Mouse (Mus musculus): Measurements from ENCODE around the gene Sema3c. TPM values are rescaled to one million over a fixed set of nuclear protein-coding genes. Genes with fewer than 3 reads are reported as not detected.

Gene Sema3c
- total and polyA plus RNA-seq, 2 experiments: 0.28 to 0.55 TPM

DNA sequence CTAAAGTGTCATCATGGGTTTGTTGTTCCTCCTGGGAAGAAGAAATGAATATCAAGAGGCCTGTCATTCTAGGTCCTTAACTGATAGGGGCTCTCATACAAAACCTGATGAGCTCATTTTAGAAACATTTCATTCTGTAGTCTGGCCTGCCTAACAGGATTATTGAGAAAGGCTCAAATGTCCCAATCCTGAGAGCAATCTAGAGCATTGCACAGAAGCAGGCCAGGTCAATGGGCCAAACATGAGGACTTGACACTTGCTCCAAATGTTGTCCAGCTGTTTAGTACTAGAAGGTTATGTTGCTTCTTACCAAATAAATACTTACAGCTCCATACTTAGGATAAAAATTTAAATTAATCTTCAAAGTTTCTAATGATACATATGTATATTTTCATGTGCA, 97.3 kb downstream of the Sema3c start:
- no peak for TF ChIP-seq CTCF (IDR thresholded peaks at IDR 0.05; ENCODE audit: low read depth, low read length)
- no peak for TF ChIP-seq POLR2A (IDR thresholded peaks at IDR 0.05; ENCODE audit: extremely low read depth, insufficient read depth, low read length)
- no peaks in the 10 kb centered on the region for H3K36me3 ChIP-seq (ENCODE audit: control insufficient read depth, insufficient read depth, low read length)
- peak; percentile 1 for DNase-seq (ENCODE audit: extremely low read depth, low read depth, low spot score)
- H3K27ac ChIP-seq (replicated peaks; ENCODE audit: insufficient read depth, low read depth, low read length): no peak overlapping the region
- no peaks in the 10 kb centered on the region for H3K4me1 ChIP-seq (ENCODE audit: control insufficient read depth, insufficient read depth, low read length)
- H3K79me2 ChIP-seq (ENCODE audit: control insufficient read depth, insufficient read depth, low read length): no peaks in the 10 kb centered on the region
- no peak overlapping the region for H3K9ac ChIP-seq (ENCODE audit: low read depth, low read length)
- no peaks in the 10 kb centered on the region for H3K27me3 ChIP-seq (ENCODE audit: control insufficient read depth, insufficient read depth, low read length)
- H3K4me3 ChIP-seq (ENCODE audit: insufficient read depth, low read depth, low read length): no peak overlapping the region

DNA sequence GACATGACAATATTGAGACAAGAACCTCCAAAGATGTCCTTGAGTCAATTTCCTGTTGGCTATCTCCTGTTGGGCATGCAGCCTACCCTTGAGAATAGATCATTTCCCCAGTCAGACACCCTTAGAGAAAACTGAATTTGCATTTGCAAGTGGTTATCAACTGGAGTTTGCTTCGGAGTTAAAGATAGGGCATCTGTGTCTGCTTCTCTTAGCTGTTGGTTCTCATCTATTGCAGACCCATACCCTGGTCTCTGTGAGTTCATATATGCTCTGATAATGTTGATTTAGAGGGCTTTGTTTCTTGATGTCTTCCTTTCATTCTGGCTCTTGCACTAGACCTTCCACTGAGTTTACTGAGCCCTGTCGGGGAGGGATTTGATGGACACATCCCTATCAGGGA, 106.8 kb downstream of the Sema3c start:
- no peak overlapping the region for H3K27ac ChIP-seq (replicated peaks; ENCODE audit: insufficient read depth, low read depth, low read length)
- H3K9ac ChIP-seq (ENCODE audit: low read depth, low read length): no peak overlapping the region
- TF ChIP-seq CTCF (IDR thresholded peaks at IDR 0.05; ENCODE audit: low read depth, low read length) (no peak), POLR2A (IDR thresholded peaks at IDR 0.05; ENCODE audit: extremely low read depth, insufficient read depth, low read length) (no peak)
- H3K79me2 ChIP-seq (ENCODE audit: control insufficient read depth, insufficient read depth, low read length): no peaks in the 10 kb centered on the region
- H3K36me3 ChIP-seq (ENCODE audit: control insufficient read depth, insufficient read depth, low read length): no peaks in the 10 kb centered on the region
- 73% methylated on average over 2 of the region's 2 CpGs for WGBS
- H3K27me3 ChIP-seq (ENCODE audit: control insufficient read depth, insufficient read depth, low read length): no peaks in the 10 kb centered on the region
- H3K4me1 ChIP-seq (ENCODE audit: control insufficient read depth, insufficient read depth, low read length): no peaks in the 10 kb centered on the region
- DNase-seq (ENCODE audit: extremely low read depth, low read depth, low spot score): no peak
- H3K4me3 ChIP-seq (ENCODE audit: insufficient read depth, low read depth, low read length): no peak overlapping the region

DNA sequence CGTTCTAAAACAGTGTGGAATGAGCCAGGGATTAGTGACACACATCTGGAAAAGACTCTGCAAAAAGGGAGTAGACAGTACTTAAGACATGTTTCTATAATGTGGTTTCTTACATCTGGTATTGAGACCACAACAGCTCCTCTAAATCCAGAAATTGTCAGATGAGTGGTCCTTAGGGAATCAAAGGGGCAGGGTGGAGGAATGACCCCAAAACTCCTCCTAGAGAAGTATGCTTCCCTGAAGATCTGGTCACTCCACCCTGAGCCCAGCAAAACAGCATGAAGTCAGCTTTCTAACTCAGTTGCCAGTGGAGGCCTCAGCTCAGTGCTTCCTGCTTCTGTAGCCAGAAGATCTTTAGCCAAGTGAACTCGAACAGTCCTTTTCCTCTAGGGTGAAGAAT, 115.0 kb downstream of the Sema3c start:
- H3K27me3 ChIP-seq (ENCODE audit: control insufficient read depth, insufficient read depth, low read length): no peaks in the 10 kb centered on the region
- no peak for TF ChIP-seq CTCF (IDR thresholded peaks at IDR 0.05; ENCODE audit: low read depth, low read length)
- no peak for TF ChIP-seq POLR2A (IDR thresholded peaks at IDR 0.05; ENCODE audit: extremely low read depth, insufficient read depth, low read length)
- no peaks in the 10 kb centered on the region for H3K36me3 ChIP-seq (ENCODE audit: control insufficient read depth, insufficient read depth, low read length)
- DNase-seq (ENCODE audit: extremely low read depth, low read depth, low spot score): no peak
- no peak overlapping the region for H3K4me3 ChIP-seq (ENCODE audit: insufficient read depth, low read depth, low read length)
- no peaks in the 10 kb centered on the region for H3K79me2 ChIP-seq (ENCODE audit: control insufficient read depth, insufficient read depth, low read length)
- H3K27ac ChIP-seq (replicated peaks; ENCODE audit: insufficient read depth, low read depth, low read length): no peak overlapping the region
- H3K4me1 ChIP-seq (ENCODE audit: control insufficient read depth, insufficient read depth, low read length): no peaks in the 10 kb centered on the region
- H3K9ac ChIP-seq (ENCODE audit: low read depth, low read length): no peak overlapping the region
- 63% methylated on average over 2 of the region's 2 CpGs for WGBS

DNA sequence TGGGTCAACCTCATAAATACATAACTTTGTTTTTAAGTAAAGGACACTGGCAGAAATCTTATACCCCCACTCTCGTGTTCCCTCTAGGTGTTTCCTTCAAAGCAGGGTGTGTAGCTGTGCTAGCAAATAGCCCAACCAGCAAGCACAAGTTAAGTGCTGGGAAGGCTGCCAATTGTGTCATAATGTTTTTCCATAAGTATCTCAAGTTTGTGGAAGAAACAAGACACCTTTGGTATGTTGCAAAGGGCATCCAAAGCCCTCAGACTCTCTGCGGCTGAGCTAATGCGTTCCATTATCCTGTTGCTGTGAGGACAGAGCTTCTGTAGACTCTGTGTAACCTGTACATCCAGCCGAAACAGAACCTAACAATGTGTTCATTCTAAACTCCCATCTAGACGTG, 115.5 kb downstream of the Sema3c start:
- no peak overlapping the region for H3K27ac ChIP-seq (replicated peaks; ENCODE audit: insufficient read depth, low read depth, low read length)
- WGBS: 76% methylated on average over 5 of the region's 5 CpGs
- no peak for TF ChIP-seq POLR2A (IDR thresholded peaks at IDR 0.05; ENCODE audit: extremely low read depth, insufficient read depth, low read length)
- no peak for TF ChIP-seq CTCF (IDR thresholded peaks at IDR 0.05; ENCODE audit: low read depth, low read length)
- no peaks in the 10 kb centered on the region for H3K4me1 ChIP-seq (ENCODE audit: control insufficient read depth, insufficient read depth, low read length)
- no peaks in the 10 kb centered on the region for H3K79me2 ChIP-seq (ENCODE audit: control insufficient read depth, insufficient read depth, low read length)
- H3K36me3 ChIP-seq (ENCODE audit: control insufficient read depth, insufficient read depth, low read length): no peaks in the 10 kb centered on the region
- H3K27me3 ChIP-seq (ENCODE audit: control insufficient read depth, insufficient read depth, low read length): no peaks in the 10 kb centered on the region
- H3K9ac ChIP-seq (ENCODE audit: low read depth, low read length): no peak overlapping the region
- DNase-seq (ENCODE audit: extremely low read depth, low read depth, low spot score): no peak
- no peak overlapping the region for H3K4me3 ChIP-seq (ENCODE audit: insufficient read depth, low read depth, low read length)

DNA sequence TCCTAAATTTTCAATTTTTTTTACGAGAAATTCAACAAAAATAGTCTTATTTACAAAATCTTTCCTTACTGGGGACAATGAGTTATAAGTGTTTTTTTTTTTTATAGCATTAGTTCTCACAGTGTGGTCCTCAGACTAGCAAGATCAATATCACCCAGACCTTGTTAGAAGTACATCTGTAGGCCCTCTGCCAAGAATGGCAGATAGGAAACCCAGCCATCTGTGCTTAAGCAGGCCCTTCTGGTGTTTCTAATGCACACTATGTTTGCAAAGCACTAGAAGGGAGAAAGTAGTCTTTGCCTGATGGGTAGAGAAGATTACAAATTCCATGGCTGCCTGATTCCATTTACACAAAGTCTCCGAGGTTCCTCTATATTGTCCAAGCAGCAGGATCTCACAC, 121.3 kb downstream of the Sema3c start:
- TF ChIP-seq POLR2A (IDR thresholded peaks at IDR 0.05; ENCODE audit: extremely low read depth, insufficient read depth, low read length) (no peak), CTCF (IDR thresholded peaks at IDR 0.05; ENCODE audit: low read depth, low read length) (no peak)
- H3K79me2 ChIP-seq (ENCODE audit: control insufficient read depth, insufficient read depth, low read length): no peaks in the 10 kb centered on the region
- H3K4me3 ChIP-seq (ENCODE audit: insufficient read depth, low read depth, low read length): no peak overlapping the region
- no peaks in the 10 kb centered on the region for H3K36me3 ChIP-seq (ENCODE audit: control insufficient read depth, insufficient read depth, low read length)
- no peak overlapping the region for H3K27ac ChIP-seq (replicated peaks; ENCODE audit: insufficient read depth, low read depth, low read length)
- 63% methylated on average over 2 of the region's 2 CpGs for WGBS
- no peaks in the 10 kb centered on the region for H3K4me1 ChIP-seq (ENCODE audit: control insufficient read depth, insufficient read depth, low read length)
- DNase-seq (ENCODE audit: extremely low read depth, low read depth, low spot score): no peak
- H3K27me3 ChIP-seq (ENCODE audit: control insufficient read depth, insufficient read depth, low read length): no peaks in the 10 kb centered on the region
- H3K9ac ChIP-seq (ENCODE audit: low read depth, low read length): no peak overlapping the region

DNA sequence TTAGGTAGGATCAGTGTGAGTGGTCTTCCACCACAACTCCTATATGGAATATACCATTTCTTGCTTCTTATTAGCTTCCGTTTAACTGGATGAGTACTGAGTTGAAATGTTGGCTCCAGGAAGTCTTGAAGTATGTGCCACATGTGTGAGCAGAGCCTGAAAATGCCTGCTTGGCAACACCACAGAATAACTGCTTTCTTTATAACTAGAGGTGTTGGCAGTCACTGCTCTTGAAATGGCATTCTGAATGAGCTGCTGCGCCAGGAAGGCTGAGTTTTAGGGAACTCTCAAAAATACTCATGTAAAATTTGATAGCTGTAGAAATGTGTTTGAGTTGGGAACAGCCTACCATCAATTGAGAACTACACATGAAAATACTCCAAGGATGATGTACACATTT, 124.8 kb downstream of the Sema3c start:
- no peaks in the 10 kb centered on the region for H3K79me2 ChIP-seq (ENCODE audit: control insufficient read depth, insufficient read depth, low read length)
- H3K27ac ChIP-seq (replicated peaks; ENCODE audit: insufficient read depth, low read depth, low read length): no peak overlapping the region
- no peaks in the 10 kb centered on the region for H3K27me3 ChIP-seq (ENCODE audit: control insufficient read depth, insufficient read depth, low read length)
- WGBS: 89% methylated on average over 2 of the region's 2 CpGs
- TF ChIP-seq POLR2A (IDR thresholded peaks at IDR 0.05; ENCODE audit: extremely low read depth, insufficient read depth, low read length): no peak
- no peak for TF ChIP-seq CTCF (IDR thresholded peaks at IDR 0.05; ENCODE audit: low read depth, low read length)
- H3K9ac ChIP-seq (ENCODE audit: low read depth, low read length): no peak overlapping the region
- no peaks in the 10 kb centered on the region for H3K36me3 ChIP-seq (ENCODE audit: control insufficient read depth, insufficient read depth, low read length)
- DNase-seq (ENCODE audit: extremely low read depth, low read depth, low spot score): no peak
- no peaks in the 10 kb centered on the region for H3K4me1 ChIP-seq (ENCODE audit: control insufficient read depth, insufficient read depth, low read length)
- H3K4me3 ChIP-seq (ENCODE audit: insufficient read depth, low read depth, low read length): no peak overlapping the region
